Mouse (Mus musculus): ENCODE results near the gene Mecom. TPM values are rescaled to one million over a fixed set of nuclear protein-coding genes. Genes with fewer than 3 reads are reported as not detected.
"Not testable (repeated sequence)": the region's sequence is repeated elsewhere in the genome, so short reads cannot be mapped to it uniquely, and the experiment has no call there.

The Mecom gene
- polyA plus RNA-seq, 1 experiment from 2014 or later = 26.9 TPM

DNA sequence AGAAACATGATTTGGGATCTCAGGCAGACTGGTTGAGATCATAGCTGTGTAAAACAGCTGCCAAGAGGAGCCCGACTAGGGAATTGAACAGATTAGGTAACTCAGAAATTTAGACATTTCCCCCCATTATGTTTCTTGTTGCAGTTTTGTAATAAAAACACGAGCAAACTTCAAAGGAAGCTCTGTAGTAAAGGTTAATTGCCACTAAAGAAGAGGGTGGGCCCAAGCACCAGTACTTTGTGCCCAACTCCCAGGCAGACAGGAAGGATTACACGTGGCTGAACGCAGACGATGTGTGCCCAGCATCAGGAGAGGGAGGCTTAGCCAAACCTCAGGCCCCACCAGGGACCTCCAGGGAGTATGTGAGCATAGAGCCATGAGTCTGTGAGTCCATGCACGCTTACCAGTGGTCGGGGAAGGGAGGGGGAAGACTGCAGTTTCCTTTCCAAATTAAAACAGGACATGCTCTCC, 303.4 kb downstream of the Mecom start:
- no peaks in the 10 kb centered on the region for H3K36me3 ChIP-seq (replicated peaks)
- no peak for DNase-seq (ENCODE audit: extremely low spot score, low spot score)
- H3K9me3 ChIP-seq = no peaks in the 10 kb centered on the region
- peaks cover 28% of the 10 kb centered on the region for H3K4me1 ChIP-seq
- H3K27me3 ChIP-seq (ENCODE audit: poor library complexity, severe bottlenecking) = no peaks in the 10 kb centered on the region
- peak overlapping the region; percentile 45; the same call in 1 of the 2 replicates for H3K27ac ChIP-seq
- no peak overlapping the region for H3K4me3 ChIP-seq
- WGBS = 36% methylated on average over 7 of the region's 7 CpGs

DNA sequence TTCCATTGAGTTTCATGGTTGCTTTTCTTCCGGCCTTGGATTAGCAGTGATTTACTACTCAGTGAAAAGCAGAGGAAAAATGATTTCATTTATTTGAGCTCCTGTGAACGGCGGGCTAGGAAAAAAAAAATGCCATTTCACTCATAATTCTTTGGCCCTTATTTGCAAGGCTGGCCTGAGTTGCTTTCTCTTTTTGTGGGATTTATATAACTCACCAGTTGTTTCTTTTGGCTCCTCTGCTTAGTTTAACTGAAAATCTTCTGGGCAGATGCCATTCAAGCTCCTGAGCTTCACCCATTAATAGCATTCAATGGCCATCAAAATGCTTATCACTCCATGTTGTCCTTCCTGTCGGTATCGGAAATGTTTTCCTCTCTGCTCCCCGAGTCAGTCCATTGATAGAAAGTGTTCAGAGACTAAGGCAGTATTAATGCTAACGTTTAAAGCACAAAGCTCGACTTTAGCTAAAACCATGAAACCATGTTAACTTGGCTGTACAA, 304.0 kb downstream of the Mecom start:
- peaks cover 28% of the 10 kb centered on the region for H3K4me1 ChIP-seq
- no peaks in the 10 kb centered on the region for H3K27me3 ChIP-seq (ENCODE audit: poor library complexity, severe bottlenecking)
- H3K36me3 ChIP-seq (replicated peaks) = no peaks in the 10 kb centered on the region
- no peak for DNase-seq (ENCODE audit: extremely low spot score, low spot score)
- 84% methylated on average over 8 of the region's 8 CpGs for WGBS
- H3K27ac ChIP-seq = no peak overlapping the region
- no peaks in the 10 kb centered on the region for H3K9me3 ChIP-seq
- no peak overlapping the region for H3K4me3 ChIP-seq

DNA sequence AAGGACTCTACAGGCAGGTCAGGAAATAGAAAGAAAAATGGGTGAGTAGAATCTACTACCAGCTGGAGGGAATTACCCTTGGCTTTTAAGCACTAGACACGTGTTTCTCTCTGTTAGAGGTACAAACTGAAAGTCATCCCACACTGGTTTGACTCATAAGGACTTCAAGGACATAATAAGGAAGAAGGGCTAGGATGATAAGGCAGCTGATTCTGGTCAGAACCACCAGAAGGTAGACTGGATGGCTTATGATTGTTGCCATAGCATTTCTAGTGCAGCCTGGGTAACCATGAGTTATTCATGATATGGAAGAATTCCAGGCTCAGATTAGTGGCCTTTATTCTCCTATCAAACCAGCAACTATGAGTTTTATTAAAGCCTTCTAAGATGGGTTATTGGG, 308.4 kb downstream of the Mecom start:
- no peak for DNase-seq (ENCODE audit: extremely low spot score, low spot score)
- peaks cover 16% of the 10 kb centered on the region for H3K4me1 ChIP-seq
- H3K36me3 ChIP-seq (replicated peaks) = peaks cover 2% of the 10 kb centered on the region; the same call in 1 of the 2 replicates
- no peak overlapping the region for H3K4me3 ChIP-seq
- 86% methylated on average over 1 of the region's 1 CpGs for WGBS
- no peak overlapping the region for H3K27ac ChIP-seq
- H3K9me3 ChIP-seq = no peaks in the 10 kb centered on the region
- H3K27me3 ChIP-seq (ENCODE audit: poor library complexity, severe bottlenecking) = no peaks in the 10 kb centered on the region

DNA sequence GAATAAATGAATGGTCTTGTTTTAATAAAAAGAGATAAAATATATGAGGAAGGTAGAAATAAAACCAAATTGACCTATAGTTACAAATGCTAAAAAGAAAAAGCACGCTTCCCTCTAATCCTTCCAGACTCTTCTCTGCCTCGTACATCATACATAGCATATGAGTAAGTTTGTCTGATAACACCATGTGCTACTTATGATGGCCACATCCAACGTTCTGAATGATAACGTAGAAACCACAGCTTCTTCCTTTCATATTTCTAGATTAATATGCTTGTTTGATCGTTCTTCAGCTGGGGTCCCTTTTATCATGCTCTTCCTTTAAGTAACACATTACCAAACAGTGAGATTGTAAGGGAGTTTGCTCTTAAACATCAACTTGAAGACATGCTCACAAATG, 310.3 kb downstream of the Mecom start:
- Histone ChIP-seq H3K4me3 (no peak overlapping the region), H3K27ac (no peak overlapping the region), H3K36me3 (replicated peaks) (peaks cover 2% of the 10 kb centered on the region; the same call in 1 of the 2 replicates), H3K4me1 (0 out of 2 replicates have a peak, but pooled peaks cover 9% of the 10 kb centered on the region), H3K9me3 (no peaks in the 10 kb centered on the region), H3K27me3 (ENCODE audit: poor library complexity, severe bottlenecking) (no peaks in the 10 kb centered on the region)
- DNase-seq (ENCODE audit: extremely low spot score, low spot score) = no peak
- WGBS = 96% methylated on average over 5 of the region's 5 CpGs

DNA sequence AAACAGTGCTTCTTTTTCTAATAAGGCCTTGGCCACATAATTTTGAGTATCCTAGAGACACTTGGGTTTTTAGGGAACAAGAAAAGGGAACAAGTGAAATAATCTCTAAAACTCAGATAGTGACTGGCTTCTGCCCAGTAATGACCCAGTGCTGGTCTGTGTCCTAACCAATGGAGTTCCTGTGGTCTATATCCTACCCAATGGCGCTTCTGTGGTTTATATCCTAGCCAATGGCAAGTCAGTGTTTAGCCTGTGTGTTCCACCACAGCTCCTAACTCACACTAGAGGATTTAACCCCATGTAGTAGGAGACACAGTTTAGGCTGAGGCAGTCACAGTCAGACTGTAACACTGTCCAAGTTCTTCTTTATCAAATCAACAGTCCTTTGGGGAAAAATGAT, 313.8 kb downstream of the Mecom start:
- Histone ChIP-seq H3K36me3 (replicated peaks) (peaks cover 2% of the 10 kb centered on the region; the same call in 1 of the 2 replicates), H3K4me1 (0 out of 2 replicates have a peak, but pooled peaks cover 9% of the 10 kb centered on the region), H3K4me3 (no peak overlapping the region), H3K27ac (no peak overlapping the region), H3K27me3 (ENCODE audit: poor library complexity, severe bottlenecking) (no peaks in the 10 kb centered on the region), H3K9me3 (no peaks in the 10 kb centered on the region)
- DNase-seq (ENCODE audit: extremely low spot score, low spot score) = no peak
- WGBS = 63% methylated on average over 1 of the region's 1 CpGs

DNA sequence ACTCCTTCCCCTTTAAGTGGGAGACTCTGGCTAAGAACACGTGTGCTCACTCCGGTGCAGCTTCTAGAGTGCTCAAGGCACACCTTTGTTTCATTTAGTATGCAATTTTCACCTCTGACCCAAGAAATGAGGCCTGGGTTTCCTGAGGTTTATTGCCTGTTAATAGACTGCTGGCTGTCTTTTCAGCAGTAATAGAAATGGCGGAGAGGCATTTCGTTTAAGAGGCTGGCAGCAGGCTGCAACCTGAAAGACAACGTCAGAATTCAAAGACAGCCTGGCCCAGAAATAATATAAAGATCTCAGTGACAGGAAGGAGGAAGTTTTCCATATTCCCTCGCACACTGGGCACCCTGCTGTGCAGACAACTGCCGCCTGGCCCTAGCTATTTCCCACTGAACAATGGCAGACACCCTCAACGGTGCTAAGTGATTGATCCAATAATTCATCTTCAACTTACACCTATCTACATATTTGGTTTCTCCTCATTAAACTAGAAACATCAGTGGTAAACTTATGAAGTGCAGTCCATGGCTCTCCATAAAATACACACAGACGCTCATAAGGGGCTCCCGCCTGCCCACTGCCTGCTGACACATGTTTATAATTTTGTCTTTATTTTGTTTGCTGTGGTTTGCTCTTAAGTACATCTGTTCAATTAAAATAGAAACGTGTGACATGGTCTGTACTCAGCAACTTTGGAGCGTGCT, 319.7 kb downstream of the Mecom start:
- no peak for DNase-seq (ENCODE audit: extremely low spot score, low spot score)
- no peak overlapping the region for H3K4me3 ChIP-seq
- no peaks in the 10 kb centered on the region for H3K36me3 ChIP-seq (replicated peaks)
- H3K4me1 ChIP-seq = peaks cover 33% of the 10 kb centered on the region
- H3K9me3 ChIP-seq = no peaks in the 10 kb centered on the region
- peaks cover 25% of the 10 kb centered on the region; the same call in 1 of the 2 replicates for H3K27me3 ChIP-seq (ENCODE audit: poor library complexity, severe bottlenecking)
- H3K27ac ChIP-seq = peak overlapping the region; percentile 48
- WGBS = 40% methylated on average over 12 of the region's 12 CpGs

DNA sequence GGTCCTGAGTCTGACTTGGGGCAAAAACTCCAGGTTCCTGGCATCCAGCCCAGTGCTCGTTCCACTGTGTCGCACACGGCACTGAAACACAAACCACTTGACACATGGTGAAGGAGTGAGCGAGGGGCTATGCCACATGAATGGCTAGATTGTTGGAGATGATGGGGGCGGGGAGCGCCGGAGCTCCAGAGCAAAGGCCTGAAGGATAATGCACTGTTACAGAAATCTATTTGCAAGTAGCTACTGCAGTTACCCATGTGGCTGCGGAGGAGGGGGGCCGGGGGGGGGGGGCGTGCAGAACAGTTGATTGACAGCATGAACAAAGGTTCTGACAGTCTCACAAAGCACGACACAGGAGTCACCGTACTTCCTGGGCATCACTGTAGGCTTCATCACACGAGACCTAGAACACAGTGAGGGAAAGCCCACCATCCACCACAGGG, 320.9 kb downstream of the Mecom start:
- peak; percentile 61 for DNase-seq (ENCODE audit: extremely low spot score, low spot score)
- Histone ChIP-seq H3K27me3 (ENCODE audit: poor library complexity, severe bottlenecking) (peaks cover 33% of the 10 kb centered on the region), H3K9me3 (no peaks in the 10 kb centered on the region), H3K27ac (peak overlapping the region; percentile 48), H3K36me3 (replicated peaks) (no peaks in the 10 kb centered on the region), H3K4me3 (no peak overlapping the region), H3K4me1 (peaks cover 45% of the 10 kb centered on the region)
- 40% methylated on average over 13 of the region's 13 CpGs for WGBS

DNA sequence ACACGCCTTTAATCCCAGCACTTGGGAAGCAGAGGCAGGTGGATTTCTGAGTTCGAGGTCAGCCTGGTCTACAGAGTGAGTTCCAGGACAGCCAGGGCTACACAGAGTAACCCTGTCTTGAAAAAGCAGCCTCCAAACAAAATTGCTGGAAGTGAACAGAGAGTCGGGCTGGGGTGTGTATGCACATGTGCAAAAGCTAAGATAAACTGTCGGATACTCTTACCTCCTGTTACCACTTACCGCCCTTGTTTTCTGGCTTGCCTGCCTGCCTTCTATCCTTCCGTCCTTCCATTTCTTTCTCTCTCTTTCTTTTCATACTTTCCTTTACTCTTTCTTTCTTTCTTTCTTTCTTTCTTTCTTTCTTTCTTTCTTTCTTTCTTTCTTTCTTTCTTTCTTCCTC, 322.6 kb downstream of the Mecom start:
- peaks cover 62% of the 10 kb centered on the region for H3K4me1 ChIP-seq
- H3K27me3 ChIP-seq (ENCODE audit: poor library complexity, severe bottlenecking) = peaks cover 35% of the 10 kb centered on the region
- H3K27ac ChIP-seq; H3K4me3 ChIP-seq; H3K9me3 ChIP-seq; DNase-seq (ENCODE audit: extremely low spot score, low spot score); H3K36me3 ChIP-seq (replicated peaks): not testable (repeated sequence)
- 86% methylated on average over 6 of the region's 6 CpGs for WGBS

DNA sequence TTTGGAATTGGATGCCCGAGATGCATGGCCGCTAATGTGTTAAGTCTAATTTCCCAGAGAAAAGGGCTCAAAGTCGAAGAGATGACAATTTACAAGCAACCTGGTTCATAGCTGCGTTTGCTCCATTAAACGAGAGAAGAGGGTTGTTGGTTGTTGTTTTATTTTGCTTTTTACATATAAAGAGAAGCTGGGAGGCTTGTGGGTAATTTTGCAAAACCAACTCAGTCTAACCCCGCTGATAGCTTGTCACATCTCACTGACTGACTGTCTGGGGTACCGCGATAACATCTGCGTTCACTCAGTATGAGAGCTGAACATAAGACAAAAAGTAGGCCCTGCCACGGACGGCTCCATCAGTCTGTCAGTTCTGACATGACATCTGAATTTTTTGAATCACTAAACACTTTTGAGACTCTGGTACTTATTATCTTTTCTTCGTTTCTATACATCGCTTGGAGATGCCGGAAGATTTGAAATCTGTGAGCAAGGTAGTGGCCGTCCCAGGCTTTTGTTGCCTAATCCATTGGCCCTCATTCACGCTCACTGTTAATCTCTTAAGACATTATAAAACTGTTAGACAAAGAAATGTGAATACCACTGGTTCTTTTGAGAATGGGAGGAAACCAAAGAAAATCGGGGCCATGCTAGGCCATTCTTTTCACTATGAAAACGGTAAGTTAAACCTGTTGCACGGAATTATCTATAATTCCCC, 327.0 kb downstream of the Mecom start:
- peak; percentile 34 for DNase-seq (ENCODE audit: extremely low spot score, low spot score)
- Histone ChIP-seq H3K36me3 (replicated peaks) (no peaks in the 10 kb centered on the region), H3K27ac (peak overlapping the region; percentile 68), H3K4me3 (peak overlapping the region; percentile 15; the same call in 1 of the 2 replicates), H3K4me1 (peaks cover 76% of the 10 kb centered on the region), H3K9me3 (no peaks in the 10 kb centered on the region), H3K27me3 (ENCODE audit: poor library complexity, severe bottlenecking) (peaks cover 60% of the 10 kb centered on the region)
- WGBS = 19% methylated on average over 19 of the region's 19 CpGs

DNA sequence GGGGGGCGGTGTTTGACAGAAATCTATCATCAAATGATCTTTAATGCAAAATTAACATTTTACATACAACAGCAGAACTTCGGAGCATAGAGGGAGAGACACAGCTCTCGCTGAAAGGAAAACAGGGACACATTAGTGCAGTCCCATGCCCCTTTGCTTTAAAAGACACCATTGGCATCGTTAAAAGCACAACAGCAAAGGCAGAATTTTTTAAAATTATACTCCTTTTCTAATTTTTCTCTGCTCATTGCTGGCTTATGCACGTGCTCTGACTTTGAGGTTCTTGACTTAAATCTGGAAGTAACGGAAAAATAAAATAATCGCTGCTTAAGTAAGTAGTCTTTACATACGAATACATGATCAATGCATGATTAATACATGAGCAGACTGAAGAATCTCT, 327.9 kb downstream of the Mecom start:
- Histone ChIP-seq H3K9me3 (no peaks in the 10 kb centered on the region), H3K4me3 (peak overlapping the region; percentile 47), H3K4me1 (peaks cover 72% of the 10 kb centered on the region)

DNA sequence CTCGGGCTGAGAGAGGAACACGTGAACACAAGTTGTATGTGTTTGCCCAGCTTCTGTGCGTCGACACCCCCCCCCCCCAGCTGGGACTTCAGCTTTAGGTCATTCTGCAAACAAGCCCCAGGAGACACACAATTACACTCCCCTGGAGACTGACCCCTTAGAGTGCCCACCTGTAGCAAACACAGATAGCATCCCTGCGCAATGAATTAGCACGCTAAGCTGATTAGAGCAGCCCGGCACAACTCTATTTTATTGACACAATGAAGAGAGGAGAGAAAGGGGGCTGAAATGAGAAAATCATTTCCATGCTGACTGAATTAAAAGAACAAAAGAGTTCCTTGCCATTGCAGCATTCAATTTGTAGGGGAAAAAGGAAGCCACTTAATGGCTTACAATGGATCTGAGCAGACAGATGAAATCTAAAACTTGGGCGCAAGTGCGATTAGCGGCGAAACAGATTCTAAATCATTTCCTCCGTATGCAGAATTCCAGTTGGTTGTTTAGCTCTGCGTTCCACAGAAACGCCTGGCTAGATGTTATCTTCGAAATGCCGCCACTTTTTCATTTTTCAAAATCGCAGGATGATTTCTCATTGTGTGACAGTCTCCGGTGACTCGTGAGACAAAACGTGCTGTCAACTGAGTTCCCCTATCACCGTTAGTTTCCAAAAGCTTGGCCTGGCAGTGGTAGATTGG, 328.5 kb downstream of the Mecom start:
- H3K27ac ChIP-seq = peak overlapping the region; percentile 78
- DNase-seq (ENCODE audit: extremely low spot score, low spot score) = peak; percentile 66
- peak overlapping the region; percentile 47 for H3K4me3 ChIP-seq
- WGBS = 2% methylated on average over 21 of the region's 21 CpGs
- no peaks in the 10 kb centered on the region for H3K36me3 ChIP-seq (replicated peaks)
- H3K9me3 ChIP-seq = no peaks in the 10 kb centered on the region
- H3K4me1 ChIP-seq = peaks cover 78% of the 10 kb centered on the region
- peaks cover 52% of the 10 kb centered on the region for H3K27me3 ChIP-seq (ENCODE audit: poor library complexity, severe bottlenecking)

More for the DNA sequence above, 327.9 kb downstream of the Mecom start:
- no peaks in the 10 kb centered on the region for H3K36me3 ChIP-seq (replicated peaks)
- peaks cover 57% of the 10 kb centered on the region for H3K27me3 ChIP-seq (ENCODE audit: poor library complexity, severe bottlenecking)
- peak overlapping the region; percentile 78 for H3K27ac ChIP-seq
- WGBS = 19% methylated on average over 8 of the region's 8 CpGs
- no peak for DNase-seq (ENCODE audit: extremely low spot score, low spot score)

DNA sequence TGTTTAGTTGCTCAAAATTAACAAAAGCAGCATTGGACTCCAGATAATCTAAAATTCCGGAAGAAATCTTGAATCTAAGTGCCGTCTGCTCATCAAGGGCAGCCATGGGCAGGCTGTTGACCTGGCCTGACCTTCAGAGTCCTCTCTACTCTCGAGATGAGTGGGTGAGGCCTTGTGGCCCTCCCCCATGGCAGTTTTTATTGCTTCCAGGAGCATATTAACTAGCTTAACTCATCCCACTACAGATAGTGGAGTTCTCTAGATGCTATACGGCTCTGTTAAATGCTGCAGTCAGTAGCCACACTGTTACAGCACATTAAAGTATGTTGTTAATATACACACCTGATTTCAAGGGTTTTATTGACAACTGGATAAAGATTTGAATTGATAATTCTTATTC, 333.2 kb downstream of the Mecom start:
- no peak overlapping the region for H3K4me3 ChIP-seq
- H3K9me3 ChIP-seq = no peaks in the 10 kb centered on the region
- H3K27me3 ChIP-seq (ENCODE audit: poor library complexity, severe bottlenecking) = peaks cover 52% of the 10 kb centered on the region
- H3K27ac ChIP-seq = peak overlapping the region; percentile 8; the same call in 1 of the 2 replicates
- H3K36me3 ChIP-seq (replicated peaks) = no peaks in the 10 kb centered on the region
- peaks cover 70% of the 10 kb centered on the region for H3K4me1 ChIP-seq
- 50% methylated on average over 4 of the region's 4 CpGs for WGBS
- DNase-seq (ENCODE audit: extremely low spot score, low spot score) = no peak
